Mouse (Mus musculus): Measurements from ENCODE around the gene Dab2ip. TPM values are rescaled to one million over a fixed set of nuclear protein-coding genes. Genes with fewer than 3 reads are reported as not detected.

The Dab2ip gene
- total and polyA plus RNA-seq, 3 experiments, result 4.9 to 15.6 (median 7.8) TPM

- no peak overlapping the region for H3K9ac ChIP-seq (ENCODE audit: insufficient read depth, low read depth)
- H3K9me3 ChIP-seq (replicated peaks; ENCODE audit: low read length), result no peaks in the 10 kb centered on the region
- H3K4me1 ChIP-seq (ENCODE audit: control insufficient read depth in 1 of 2, insufficient read depth in 2 of 2), result peaks cover 10 to 69% of the 10 kb centered on the region in 2 experiments; a peak in 3 of 4 replicates
- in situ Hi-C loops (cut with MboI; ENCODE audit: low pct_ligation_motif_present, low pct_unique_long_range_greater_than_20kb, low sequenced_read_pairs), result no loop called here
- dilution Hi-C loops (cut with MboI; ENCODE audit: extremely low pct_ligation_motif_present, extremely low pct_unique_long_range_greater_than_20kb, low sequenced_read_pairs), result no loop called here
- no peak overlapping the region for H3K4me2 ChIP-seq (ENCODE audit: insufficient read depth, low read depth, poor library complexity, severe bottlenecking)
- no peaks in the 10 kb centered on the region for H3K27me3 ChIP-seq (replicated peaks)
- no peak overlapping the region for H3K27ac ChIP-seq (ENCODE audit: insufficient read depth, low read depth)
- H3K4me3 ChIP-seq (replicated peaks in 1 of 3; ENCODE audit: low read depth in 2 of 3, low read length in 2 of 3, poor library complexity in 1 of 3), result no peak overlapping the region
- no peaks in the 10 kb centered on the region for H3K36me3 ChIP-seq (replicated peaks in 1 of 2; ENCODE audit: control insufficient read depth in 1 of 2, insufficient read depth in 1 of 2, low read length in 1 of 2)
- TF ChIP-seq TCF12 (IDR thresholded peaks at IDR 0.05; ENCODE audit: low read depth, low read length), result no peak
- no peak for TF ChIP-seq HCFC1 (IDR thresholded peaks at IDR 0.05; ENCODE audit: low read depth, low read length)
- TF ChIP-seq ZNF384 (IDR thresholded peaks at IDR 0.05; ENCODE audit: low read depth, low read length), result no peak
- TF ChIP-seq CTCF (conservative IDR thresholded peaks at IDR 0.05 in 1 of 2, IDR thresholded peaks at IDR 0.05 in 1 of 2; ENCODE audit: low read depth in 2 of 2, low read length in 2 of 2), result no peak
- TF ChIP-seq PAX5 (IDR thresholded peaks at IDR 0.05; ENCODE audit: low read length), result no peak
- TF ChIP-seq JUND (conservative IDR thresholded peaks at IDR 0.05; ENCODE audit: low read depth, low read length), result no peak
- TF ChIP-seq NELFE (IDR thresholded peaks at IDR 0.05; ENCODE audit: low read depth, low read length), result no peak
- TF ChIP-seq SIN3A (IDR thresholded peaks at IDR 0.05; ENCODE audit: low read length), result no peak
- TF ChIP-seq RAD21 (IDR thresholded peaks at IDR 0.05; ENCODE audit: low read depth, low read length), result no peak
- TF ChIP-seq POLR2AphosphoS2 (IDR thresholded peaks at IDR 0.05; ENCODE audit: low read depth, low read length), result no peak
- no peak for DNase-seq (ENCODE audit: extremely low read depth)
- no peaks in the 10 kb centered on the region for H3K79me2 ChIP-seq (replicated peaks; ENCODE audit: control insufficient read depth, extremely low read depth, insufficient read depth, poor library complexity, severe bottlenecking)
These were observed 210.6 kb downstream of the Dab2ip start for GRCm38 (mm10) chr2:35768538-35769238.

- no peak for DNase-seq (ENCODE audit: extremely low read depth)
- in situ Hi-C loops (cut with MboI; ENCODE audit: low pct_ligation_motif_present, low pct_unique_long_range_greater_than_20kb, low sequenced_read_pairs), result no loop called here
- no peaks in the 10 kb centered on the region for H3K9me3 ChIP-seq (replicated peaks; ENCODE audit: low read length)
- H3K79me2 ChIP-seq (replicated peaks; ENCODE audit: control insufficient read depth, extremely low read depth, insufficient read depth, poor library complexity, severe bottlenecking), result no peaks in the 10 kb centered on the region
- no peak overlapping the region for H3K4me3 ChIP-seq (replicated peaks in 1 of 3; ENCODE audit: low read depth in 2 of 3, low read length in 2 of 3, poor library complexity in 1 of 3)
- H3K27me3 ChIP-seq (replicated peaks), result no peaks in the 10 kb centered on the region
- peaks cover 10 to 71% of the 10 kb centered on the region in 2 experiments; a peak in 3 of 4 replicates for H3K4me1 ChIP-seq (ENCODE audit: control insufficient read depth in 1 of 2, insufficient read depth in 2 of 2)
- dilution Hi-C loops (cut with MboI; ENCODE audit: extremely low pct_ligation_motif_present, extremely low pct_unique_long_range_greater_than_20kb, low sequenced_read_pairs), result no loop called here
- H3K36me3 ChIP-seq (replicated peaks in 1 of 2; ENCODE audit: control insufficient read depth in 1 of 2, insufficient read depth in 1 of 2, low read length in 1 of 2), result no peaks in the 10 kb centered on the region
- no peak for TF ChIP-seq NRF1 (IDR thresholded peaks at IDR 0.05; ENCODE audit: low read depth, low read length)
- no peak for TF ChIP-seq HCFC1 (IDR thresholded peaks at IDR 0.05; ENCODE audit: low read depth, low read length)
- TF ChIP-seq CTCF (conservative IDR thresholded peaks at IDR 0.05 in 1 of 2, IDR thresholded peaks at IDR 0.05 in 1 of 2; ENCODE audit: low read depth in 2 of 2, low read length in 2 of 2), result no peak
- no peak for TF ChIP-seq MAZ (IDR thresholded peaks at IDR 0.05; ENCODE audit: low read depth, low read length)
- TF ChIP-seq USF1 (IDR thresholded peaks at IDR 0.05; ENCODE audit: low read depth, low read length), result no peak
- no peak for TF ChIP-seq EP300 (IDR thresholded peaks at IDR 0.05; ENCODE audit: low read length)
- no peak for TF ChIP-seq JUND (conservative IDR thresholded peaks at IDR 0.05; ENCODE audit: low read depth, low read length)
- TF ChIP-seq ZMIZ1 (IDR thresholded peaks at IDR 0.05; ENCODE audit: low read depth, low read length), result no peak
- TF ChIP-seq GABPA (IDR thresholded peaks at IDR 0.05; ENCODE audit: insufficient replicate concordance, low read depth, low read length), result no peak
- TF ChIP-seq ZKSCAN1 (IDR thresholded peaks at IDR 0.05; ENCODE audit: borderline replicate concordance, low read depth, low read length), result no peak
- no peak for TF ChIP-seq CHD2 (IDR thresholded peaks at IDR 0.05; ENCODE audit: low read length)
- TF ChIP-seq TBP (conservative IDR thresholded peaks at IDR 0.05; ENCODE audit: low read depth, low read length), result no peak
- no peak for TF ChIP-seq UBTF (IDR thresholded peaks at IDR 0.05; ENCODE audit: low read depth, low read length)
- TF ChIP-seq POLR2AphosphoS2 (IDR thresholded peaks at IDR 0.05; ENCODE audit: low read depth, low read length), result no peak
- no peak for TF ChIP-seq PAX5 (IDR thresholded peaks at IDR 0.05; ENCODE audit: low read length)
- TF ChIP-seq ZC3H11A (IDR thresholded peaks at IDR 0.05; ENCODE audit: low read depth, low read length), result no peak
- no peak for TF ChIP-seq POLR2A (IDR thresholded peaks at IDR 0.05; ENCODE audit: low read depth, low read length)
- no peak overlapping the region for H3K27ac ChIP-seq (ENCODE audit: insufficient read depth, low read depth)
- H3K9ac ChIP-seq (ENCODE audit: insufficient read depth, low read depth), result no peak overlapping the region
- H3K4me2 ChIP-seq (ENCODE audit: insufficient read depth, low read depth, poor library complexity, severe bottlenecking), result no peak overlapping the region
These were observed 211.3 kb downstream of the Dab2ip start for GRCm38 (mm10) chr2:35769398-35769797.
